Mouse (Mus musculus) bone marrow, adult 2 months (tissue): ENCODE results near the gene Gm10229.

ENCODE experiments used
- CTCF ChIP-seq: fragments of 200-500 bp; IDR thresholded peaks from 2 replicates; pipeline ENCODE4 v1.5.1; 2011; ENCODE audit warnings: low read length, control low read depth; ENCODE audit not compliant: control insufficient read depth, insufficient read depth
- POLR2A ChIP-seq: fragments of 200-500 bp; IDR thresholded peaks from 2 replicates; pipeline ENCODE4 v1.6.1; 2011; ENCODE audit warnings: low read depth, mild to moderate bottlenecking, control low read depth, low read length, borderline replicate concordance; ENCODE audit not compliant: control insufficient read depth

- no peak for TF ChIP-seq CTCF
- TF ChIP-seq POLR2A, result no peak
Measured at GRCm38 (mm10) chr16:89013973-89014372, 1.1 kb upstream of the Gm10229 start.
